Mouse (Mus musculus) neural tube, embryonic 12.5 days (tissue): ENCODE data around the gene Ddx42. TPM values are rescaled to one million over a fixed set of nuclear protein-coding genes. Genes with fewer than 3 reads are reported as not detected.

Experiments used
- ATAC-seq: fragments of 200-750 bp; cut with Nextera tagmentation; 2 replicates; pipeline ENCODE4 v1.8.0; 2017; ENCODE audit warnings: low read depth, mild to moderate bottlenecking, moderate TSS enrichment, moderate library complexity; ENCODE audit not compliant: low FRiP score
- H3K27ac ChIP-seq: fragments of 300-500 bp; sonication (generic); 2 replicates; pipeline ENCODE4 v1.5.1; 2016
- H3K27me3 ChIP-seq: fragments of 300-500 bp; sonication (generic); replicated peaks from 2 replicates; pipeline ENCODE4 v1.6.1; 2016; ENCODE audit warnings: mild to moderate bottlenecking
- H3K36me3 ChIP-seq: fragments of 300-500 bp; sonication (generic); 2 replicates; pipeline ENCODE4 v1.6.1; 2016; ENCODE audit warnings: mild to moderate bottlenecking
- H3K4me1 ChIP-seq: fragments of 300-500 bp; sonication (generic); 2 replicates; pipeline ENCODE4 v1.6.1; 2016
- H3K4me2 ChIP-seq: fragments of 300-500 bp; sonication (generic); replicated peaks from 2 replicates; pipeline ENCODE4 v1.6.1; 2016; ENCODE audit warnings: mild to moderate bottlenecking
- H3K4me3 ChIP-seq: fragments of 300-500 bp; sonication (generic); 2 replicates; pipeline ENCODE4 v1.5.1; 2016
- H3K9ac ChIP-seq: fragments of 300-500 bp; sonication (generic); 2 replicates; pipeline ENCODE4 v1.6.1; 2016; ENCODE audit warnings: mild to moderate bottlenecking
- H3K9me3 ChIP-seq: fragments of 300-500 bp; sonication (generic); 2 replicates; pipeline ENCODE4 v1.6.1; 2016; ENCODE audit warnings: mild to moderate bottlenecking
- WGBS: fragments of 180-500 bp; shearing (Covaris S2); methylation state at CpG from one replicate; pipeline ENCODE4 v1.1.7; 2016; 5-methylcytosine and 5-hydroxymethylcytosine counted together
- polyA plus RNA-seq: library from polyadenylated mRNA; unstranded; fragments of >200 nt; fragmentation: Nextera tagmentation; extraction: Ambion mirVana; gene quantifications from 2 replicates; pipeline ENCODE4 v1.2.1, GENCODE M21; 2016

Ddx42 gene
- polyA plus RNA-seq, 1 experiment from 2014 or later = 113 TPM

DNA sequence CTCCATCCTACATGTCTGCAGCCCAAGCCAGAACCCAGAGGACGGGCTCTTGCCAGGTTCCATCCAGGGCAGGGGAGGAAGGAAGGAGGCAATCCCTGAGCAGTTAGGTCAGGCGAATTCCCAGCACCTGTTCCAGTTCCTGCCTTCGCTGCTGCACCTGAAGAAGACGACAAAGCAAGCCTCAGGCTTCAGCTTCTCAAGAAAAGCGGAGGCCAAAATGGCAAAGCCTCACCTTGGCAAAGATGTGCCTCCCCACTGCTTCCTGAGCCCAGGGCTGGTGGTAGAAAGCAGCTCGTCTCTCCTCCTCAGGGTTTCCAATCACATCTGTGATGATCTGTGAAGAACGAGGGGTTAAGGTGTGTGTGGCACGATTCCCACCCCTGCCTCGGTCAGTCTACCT, 47.2 kb downstream of the Ddx42 start:
- ATAC-seq = no peak
- H3K27ac ChIP-seq = no peak overlapping the region
- H3K4me2 ChIP-seq = no peak overlapping the region
- H3K36me3 ChIP-seq = peaks cover 75% of the 10 kb centered on the region
- H3K9me3 ChIP-seq = no peaks in the 10 kb centered on the region
- peaks cover 21% of the 10 kb centered on the region for H3K4me1 ChIP-seq
- no peak overlapping the region for H3K4me3 ChIP-seq
- 90% methylated on average over 9 of the region's 9 CpGs for WGBS
- no peaks in the 10 kb centered on the region for H3K27me3 ChIP-seq
- no peak overlapping the region for H3K9ac ChIP-seq

DNA sequence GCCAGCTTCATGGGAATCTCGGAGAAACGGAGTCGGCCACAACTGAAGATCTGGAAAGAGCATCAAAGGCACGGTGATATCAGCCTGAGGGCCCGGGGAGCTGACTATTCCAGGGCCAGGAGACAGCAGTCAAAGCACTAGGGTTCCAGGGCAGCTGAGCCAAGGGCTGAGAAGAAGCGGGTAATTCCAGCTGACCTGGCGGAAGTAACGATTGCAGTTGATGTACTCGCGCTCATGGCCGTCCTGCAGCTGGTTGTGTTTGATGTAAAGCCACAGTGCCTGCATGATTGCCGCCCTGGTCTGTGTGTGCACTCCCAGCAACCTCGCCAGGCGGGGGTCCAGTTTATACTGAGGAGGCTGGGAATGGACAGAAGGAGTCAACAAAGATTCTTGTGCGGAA, 48.3 kb downstream of the Ddx42 start:
- Histone ChIP-seq H3K4me1 (peaks cover 28% of the 10 kb centered on the region), H3K36me3 (peaks cover 69% of the 10 kb centered on the region), H3K4me2 (no peak overlapping the region), H3K9me3 (no peaks in the 10 kb centered on the region), H3K27me3 (no peaks in the 10 kb centered on the region), H3K27ac (no peak overlapping the region), H3K4me3 (no peak overlapping the region), H3K9ac (no peak overlapping the region)
- ATAC-seq = no peak
- WGBS = 92% methylated on average over 15 of the region's 15 CpGs

DNA sequence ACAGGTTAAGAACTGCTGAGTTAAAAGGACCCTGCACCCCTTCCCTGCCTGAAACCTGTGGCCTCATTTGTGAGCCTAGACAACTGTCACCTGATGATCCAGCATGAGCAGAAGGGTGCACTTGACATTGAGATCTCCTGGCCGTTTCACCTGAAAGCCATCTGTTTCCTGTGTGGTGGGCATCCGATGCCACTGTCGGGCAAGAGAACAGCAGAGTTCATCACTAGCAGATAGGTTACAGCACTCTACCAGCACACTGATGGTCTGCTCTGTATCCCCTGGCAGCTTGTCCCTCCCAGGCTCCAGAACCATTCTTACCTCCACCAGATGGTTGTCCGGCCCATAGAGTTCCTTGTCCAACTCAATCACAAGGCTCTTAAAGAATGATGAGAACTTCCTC, 48.8 kb downstream of the Ddx42 start:
- no peak overlapping the region for H3K4me3 ChIP-seq
- 91% methylated on average over 4 of the region's 4 CpGs for WGBS
- no peak overlapping the region for H3K27ac ChIP-seq
- H3K4me2 ChIP-seq = no peak overlapping the region
- no peak for ATAC-seq
- peaks cover 34% of the 10 kb centered on the region for H3K4me1 ChIP-seq
- H3K36me3 ChIP-seq = peaks cover 68% of the 10 kb centered on the region
- H3K9me3 ChIP-seq = no peaks in the 10 kb centered on the region
- no peak overlapping the region for H3K9ac ChIP-seq
- no peaks in the 10 kb centered on the region for H3K27me3 ChIP-seq

DNA sequence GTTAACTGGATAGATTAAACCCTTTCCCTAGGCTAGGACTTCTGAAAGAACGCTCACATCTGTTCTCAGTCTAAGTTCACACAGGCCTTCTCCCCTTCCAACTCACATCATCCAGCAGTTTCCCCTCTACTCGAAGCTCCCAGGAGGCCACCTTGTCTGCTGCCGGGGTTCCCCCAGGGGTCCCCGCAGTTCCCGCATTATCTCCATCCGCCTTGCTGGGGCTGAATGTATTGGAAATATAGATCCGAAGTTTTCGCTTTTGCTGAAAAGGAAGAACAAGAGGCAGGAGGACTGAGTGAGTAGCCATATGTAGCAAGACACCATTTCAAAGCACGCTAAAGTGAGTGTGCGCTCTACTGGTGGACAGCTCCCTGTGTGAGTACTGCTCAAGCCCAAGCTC, 49.7 kb downstream of the Ddx42 start:
- 93% methylated on average over 10 of the region's 10 CpGs for WGBS
- H3K9ac ChIP-seq = no peak overlapping the region

DNA sequence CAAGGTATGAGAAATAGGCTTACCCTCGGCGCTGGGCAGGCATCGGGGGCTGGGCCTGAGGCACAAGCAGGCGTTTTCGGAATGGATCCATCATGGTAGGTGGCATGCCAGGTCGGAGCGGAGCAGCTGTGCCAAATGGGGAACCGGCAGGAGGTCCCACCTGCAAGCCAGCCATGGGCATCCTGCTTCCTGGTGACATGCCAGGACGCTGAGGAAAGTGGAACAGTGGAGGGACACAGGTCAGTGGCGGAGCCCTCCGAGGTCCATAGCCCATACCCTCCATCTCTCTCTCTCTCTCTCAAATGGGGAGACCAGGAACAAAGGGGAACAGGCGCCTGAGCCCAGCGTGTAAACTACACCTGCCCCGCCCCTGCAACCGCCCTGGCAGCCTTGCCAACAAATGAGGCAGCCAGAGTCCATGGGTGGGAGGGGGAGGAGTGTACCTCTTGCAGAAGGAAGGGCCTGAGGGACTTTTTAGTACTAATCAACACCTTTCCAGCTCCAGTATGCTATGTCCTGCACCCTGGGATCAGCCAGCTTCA, 50.7 kb downstream of the Ddx42 start:
- no peaks in the 10 kb centered on the region for H3K27me3 ChIP-seq
- 0 out of 2 replicates have a peak overlapping the region, but pooled peaks have one; percentile 69 for H3K27ac ChIP-seq
- ATAC-seq = no peak
- H3K4me1 ChIP-seq = peaks cover 43% of the 10 kb centered on the region
- H3K9me3 ChIP-seq = no peaks in the 10 kb centered on the region
- H3K9ac ChIP-seq = no peak overlapping the region
- H3K4me2 ChIP-seq = peak overlapping the region; percentile 45
- peaks cover 50% of the 10 kb centered on the region for H3K36me3 ChIP-seq
- 72% methylated on average over 15 of the region's 15 CpGs for WGBS
- no peak overlapping the region for H3K4me3 ChIP-seq

More for the DNA sequence above, 49.7 kb downstream of the Ddx42 start:
- Histone ChIP-seq H3K27ac (no peak overlapping the region), H3K27me3 (no peaks in the 10 kb centered on the region), H3K4me3 (no peak overlapping the region), H3K4me1 (peaks cover 39% of the 10 kb centered on the region), H3K9me3 (no peaks in the 10 kb centered on the region), H3K4me2 (no peak overlapping the region), H3K36me3 (peaks cover 59% of the 10 kb centered on the region)
- no peak for ATAC-seq

DNA sequence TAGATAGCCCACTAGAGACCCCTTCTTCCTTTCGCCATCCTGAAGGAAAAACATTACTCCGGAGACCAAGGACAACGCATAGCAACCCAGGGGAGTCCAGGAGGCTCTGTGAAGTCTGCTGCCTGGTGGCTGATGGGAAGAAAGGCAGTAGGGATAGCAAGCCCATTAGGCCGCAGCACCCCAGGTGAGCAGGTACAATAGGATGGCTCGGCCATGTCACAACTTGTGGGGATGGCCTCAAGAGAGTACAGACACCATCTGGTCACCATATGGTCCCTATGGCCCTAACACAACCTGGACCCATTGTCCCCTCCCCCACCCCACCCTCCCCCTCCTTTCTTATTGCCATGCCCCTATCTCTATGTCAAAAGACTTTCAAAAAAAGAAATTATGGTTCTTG, 51.1 kb downstream of the Ddx42 start:
- H3K4me3 ChIP-seq = no peak overlapping the region
- H3K4me2 ChIP-seq = peak overlapping the region; percentile 45
- 0 out of 2 replicates have a peak overlapping the region, but pooled peaks have one; percentile 38 for H3K9ac ChIP-seq
- H3K27me3 ChIP-seq = no peaks in the 10 kb centered on the region
- ATAC-seq = no peak
- H3K36me3 ChIP-seq = peaks cover 45% of the 10 kb centered on the region
- WGBS = 53% methylated on average over 5 of the region's 5 CpGs
- peak overlapping the region; percentile 69 for H3K27ac ChIP-seq
- no peaks in the 10 kb centered on the region for H3K9me3 ChIP-seq
- peaks cover 43% of the 10 kb centered on the region for H3K4me1 ChIP-seq

DNA sequence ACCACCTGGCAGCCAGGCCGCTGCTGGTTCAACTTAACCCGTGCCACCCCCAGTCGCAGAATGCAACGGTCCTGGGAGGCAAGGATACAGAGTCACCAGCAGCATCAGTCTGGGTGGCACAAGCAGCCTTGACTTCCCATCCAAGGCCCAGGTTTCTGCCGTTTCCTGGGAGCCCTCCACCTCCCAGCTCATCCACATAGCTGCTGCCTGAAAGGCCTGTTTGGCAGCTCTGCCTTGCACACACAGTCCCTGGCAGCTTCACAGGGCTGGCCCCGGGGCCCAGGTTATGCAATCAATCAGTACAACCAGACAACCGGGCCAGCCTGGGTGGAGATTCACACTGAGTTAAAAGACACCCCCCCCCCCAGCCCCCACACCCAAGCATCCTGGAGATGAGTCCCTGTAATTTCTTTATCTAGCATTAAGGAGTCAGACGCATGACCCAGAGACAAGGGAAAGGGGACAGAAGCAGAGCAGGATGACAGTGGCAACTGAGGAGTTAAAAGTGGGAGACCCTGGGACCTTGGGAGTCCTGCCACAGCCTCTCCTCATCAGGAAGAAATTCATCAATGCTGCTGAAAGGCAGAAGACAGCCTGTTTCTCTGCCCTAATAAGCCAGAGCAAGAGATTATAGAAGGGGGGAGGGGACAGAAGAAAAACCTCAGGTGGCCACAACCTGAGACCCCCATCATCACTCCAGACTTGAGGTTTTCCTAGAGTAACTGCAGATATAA, 51.8 kb downstream of the Ddx42 start:
- Histone ChIP-seq H3K4me3 (no peak overlapping the region), H3K27ac (peak overlapping the region; percentile 69), H3K4me1 (peaks cover 46% of the 10 kb centered on the region), H3K27me3 (no peaks in the 10 kb centered on the region), H3K36me3 (peaks cover 38% of the 10 kb centered on the region), H3K4me2 (peak overlapping the region; percentile 45), H3K9ac (peak overlapping the region; percentile 38), H3K9me3 (no peaks in the 10 kb centered on the region)
- WGBS = 34% methylated on average over 8 of the region's 8 CpGs
- ATAC-seq = no peak

DNA sequence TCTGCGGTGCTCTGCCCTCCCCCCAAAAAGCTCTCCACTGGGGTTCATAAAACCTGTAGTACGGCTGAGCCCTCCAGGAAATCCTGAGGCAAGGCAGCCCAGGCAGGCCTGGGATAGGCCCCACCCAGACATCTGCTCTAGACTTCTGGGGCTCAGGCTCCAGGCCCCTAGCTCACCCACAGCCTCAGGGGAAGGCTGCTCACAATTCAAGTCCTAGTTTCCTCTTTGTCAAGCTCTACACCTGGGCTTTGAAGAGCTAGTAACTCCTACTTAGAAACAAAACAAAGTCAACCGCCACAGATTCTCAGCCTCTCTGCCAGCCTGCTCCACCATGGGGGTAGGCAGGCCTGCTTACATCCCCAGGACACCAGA, 52.3 kb downstream of the Ddx42 start:
- peaks cover 46% of the 10 kb centered on the region for H3K4me1 ChIP-seq
- H3K9me3 ChIP-seq = no peaks in the 10 kb centered on the region
- peak overlapping the region; percentile 38; the same call in 1 of the 2 replicates for H3K9ac ChIP-seq
- H3K27me3 ChIP-seq = no peaks in the 10 kb centered on the region
- H3K36me3 ChIP-seq = peaks cover 33% of the 10 kb centered on the region
- peak overlapping the region; percentile 45 for H3K4me2 ChIP-seq
- ATAC-seq = no peak
- 39% methylated on average over 3 of the region's 3 CpGs for whole genome bisulfite sequencing
- H3K4me3 ChIP-seq = no peak overlapping the region
- peak overlapping the region; percentile 69 for H3K27ac ChIP-seq

DNA sequence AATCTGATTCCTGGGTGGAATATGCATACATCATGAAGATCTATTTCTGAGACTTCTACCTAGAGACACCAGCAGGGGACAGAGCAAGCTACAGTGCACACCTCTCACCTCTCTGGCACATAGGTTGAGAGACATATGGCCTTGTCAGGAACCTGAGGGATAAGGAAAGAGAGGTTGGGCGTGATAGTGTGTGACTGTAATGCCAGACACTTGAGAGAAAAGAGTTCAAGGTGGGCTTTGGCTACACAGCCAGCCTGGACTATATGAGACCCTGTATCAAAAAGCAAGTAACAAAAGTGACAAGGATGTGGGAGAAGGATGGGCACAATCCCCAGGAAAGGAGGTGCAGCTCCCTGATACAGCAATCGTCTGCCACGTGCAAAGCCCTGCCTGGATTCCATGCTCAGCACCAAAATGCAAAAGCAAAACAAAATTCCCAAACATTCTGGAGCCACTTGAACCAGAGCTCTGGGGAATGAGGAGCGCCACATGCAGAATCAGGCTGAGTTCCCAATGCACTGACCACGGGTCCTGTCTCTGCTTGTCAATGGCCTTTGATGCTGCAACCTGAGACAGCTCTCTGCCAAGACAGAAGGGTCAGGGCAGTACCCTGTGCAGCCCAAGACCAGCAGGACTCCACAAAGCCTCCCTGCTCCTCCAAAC, 54.5 kb downstream of the Ddx42 start:
- whole genome bisulfite sequencing = 52% methylated on average over 5 of the region's 5 CpGs
- Histone ChIP-seq H3K36me3 (peaks cover 11% of the 10 kb centered on the region), H3K4me2 (peak overlapping the region; percentile 85), H3K9ac (peak overlapping the region; percentile 95), H3K27me3 (no peaks in the 10 kb centered on the region), H3K9me3 (no peaks in the 10 kb centered on the region), H3K4me1 (peaks cover 46% of the 10 kb centered on the region), H3K27ac (no peak overlapping the region; the same call in 1 of the 2 replicates), H3K4me3 (peak overlapping the region; percentile 94)
- ATAC-seq = no peak

DNA sequence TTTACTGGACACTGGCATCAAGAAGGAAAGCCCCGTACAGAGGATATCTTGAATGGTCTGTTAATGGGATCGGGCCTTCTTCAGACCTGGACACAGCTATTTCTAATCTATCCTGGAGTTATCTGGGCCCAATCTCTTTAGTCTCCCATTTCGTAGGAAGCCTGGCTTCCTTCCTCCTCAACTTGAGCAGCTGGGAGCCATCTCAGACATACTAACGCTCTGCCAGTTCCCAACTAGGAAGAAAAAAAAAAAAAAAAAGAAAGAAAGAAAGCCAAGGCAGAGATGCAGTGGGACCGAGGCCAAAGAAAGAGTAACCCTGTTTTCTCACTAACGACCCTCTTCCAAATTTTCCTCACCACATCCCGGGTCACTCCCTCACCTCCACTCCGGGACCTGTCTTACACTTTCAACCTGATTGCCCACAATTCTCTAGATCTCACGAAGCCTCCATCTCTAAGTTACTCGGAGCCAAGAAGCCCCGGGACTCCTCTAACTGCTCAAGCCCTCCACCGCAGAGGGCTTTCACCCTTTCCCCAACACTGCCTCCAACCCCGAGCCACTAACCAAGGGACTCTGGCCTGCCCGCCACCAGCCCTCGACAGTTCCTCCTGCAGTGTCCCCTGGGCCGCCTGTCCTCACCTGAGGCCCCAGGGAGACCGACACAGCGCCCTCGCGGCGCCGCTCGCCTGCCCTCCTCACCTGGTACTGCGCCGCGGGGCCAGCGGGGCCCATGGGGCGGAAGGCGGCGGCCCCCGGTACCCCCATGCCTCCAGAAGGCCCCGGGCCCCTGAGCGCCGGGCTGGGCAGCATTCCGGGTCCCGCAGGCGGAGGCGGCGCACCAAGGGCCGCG, 55.3 kb downstream of the Ddx42 start:
- Histone ChIP-seq H3K4me2 (peak overlapping the region; percentile 85), H3K4me3 (peak overlapping the region; percentile 94), H3K36me3 (peaks cover 3% of the 10 kb centered on the region), H3K27ac (peak overlapping the region; percentile 72), H3K9me3 (no peaks in the 10 kb centered on the region), H3K4me1 (peaks cover 44% of the 10 kb centered on the region), H3K27me3 (no peaks in the 10 kb centered on the region), H3K9ac (peak overlapping the region; percentile 95)
- peak; percentile 33 for ATAC-seq
- WGBS = 2% methylated on average over 41 of the region's 41 CpGs

DNA sequence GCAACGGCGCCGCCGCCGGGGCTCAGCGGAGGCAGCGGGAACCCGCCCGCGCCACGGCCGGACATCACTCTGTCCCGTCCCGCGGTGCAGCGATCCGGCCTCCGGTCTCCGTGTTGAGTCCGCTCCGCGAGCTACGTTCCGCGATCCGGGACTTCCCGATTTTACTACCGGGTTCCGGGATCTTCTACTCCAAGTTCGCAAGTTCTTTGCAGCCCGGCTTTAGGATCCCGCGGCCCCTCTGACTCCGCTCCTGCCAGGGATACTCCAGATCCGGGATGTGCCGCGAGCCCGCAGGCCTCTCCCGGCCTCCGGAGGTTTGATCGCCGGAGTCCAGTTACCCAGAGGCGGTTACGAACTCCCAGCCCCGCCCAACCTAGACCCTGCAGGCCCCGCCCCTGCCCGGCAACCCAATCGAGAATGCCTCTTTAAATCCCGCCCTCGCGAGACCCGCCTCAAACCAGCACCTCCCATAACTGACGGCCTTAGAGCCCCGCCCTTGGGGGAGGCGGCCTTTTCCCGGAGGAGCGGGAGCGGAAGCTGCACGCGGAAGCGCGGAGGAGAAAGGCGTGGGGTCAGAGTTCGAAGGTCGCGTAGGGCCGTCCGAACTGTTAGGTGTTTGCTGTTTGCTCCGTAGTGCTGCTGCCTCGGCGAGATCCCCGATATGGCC, 56.1 kb downstream of the Ddx42 start, which contains the start of gene Smarcd2:
Gene Smarcd2, minus strand, starts transcription at position 329 of the 667 bp plus-strand sequence.
- H3K36me3 ChIP-seq = no peaks in the 10 kb centered on the region
- no peaks in the 10 kb centered on the region for H3K9me3 ChIP-seq
- H3K4me3 ChIP-seq = peak within 1 kb of the TSS; percentile 94
- peak within 1 kb of the TSS; percentile 95 for H3K9ac ChIP-seq
- ATAC-seq = peak; percentile 91
- WGBS = under 1% methylated on average over 72 of the region's 72 CpGs
- H3K4me1 ChIP-seq = peaks cover 37% of the 10 kb centered on the region
- H3K27me3 ChIP-seq = no peaks in the 10 kb centered on the region
- peak within 1 kb of the TSS; percentile 85 for H3K4me2 ChIP-seq
- H3K27ac ChIP-seq = peak within 1 kb of the TSS; percentile 72
